Mouse (Mus musculus): ENCODE data around the gene Dapk1.

DNA sequence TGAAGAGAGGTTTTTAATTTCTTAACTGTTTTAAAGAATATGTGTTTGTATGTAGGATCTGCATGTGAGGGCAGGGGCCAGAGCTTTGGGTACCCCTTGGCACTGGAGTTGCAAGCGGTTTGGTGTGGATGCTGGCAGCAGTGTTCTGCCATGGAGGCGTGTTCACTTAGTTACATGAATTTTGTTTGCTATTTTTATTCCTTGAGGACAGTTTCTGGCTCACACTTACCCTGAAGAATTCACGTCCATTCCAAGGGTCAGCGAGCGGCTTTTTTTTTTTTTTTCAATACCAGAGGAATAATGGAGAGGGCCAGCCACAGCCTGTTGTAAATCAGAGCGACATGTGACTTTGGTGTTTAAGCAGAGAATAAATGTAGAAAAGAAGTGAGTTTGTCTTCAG, 33.9 kb downstream of the Dapk1 start:
- TF ChIP-seq POLR2A (IDR thresholded peaks at IDR 0.05; ENCODE audit: low read depth, low read length) (no peak), CTCF (IDR thresholded peaks at IDR 0.05; ENCODE audit: extremely low read depth, insufficient read depth, insufficient read length, insufficient replicate concordance) (no peak)

Measured in spleen, adult 2 months (tissue).